Mouse (Mus musculus): Measurements from ENCODE around the gene Upk3bl. TPM values are rescaled to one million over a fixed set of nuclear protein-coding genes. Genes with fewer than 3 reads are reported as not detected.
"Not testable (repeated sequence)": the region's sequence is repeated elsewhere in the genome, so short reads cannot be mapped to it uniquely, and the experiment has no call there.

The Upk3bl gene
- polyA plus RNA-seq, 1 experiment from 2014 or later = 2.7 TPM

- no peak overlapping the region for H3K4me3 ChIP-seq (ENCODE audit: low read depth, low read length)
- DNase-seq (ENCODE audit: low spot score) = no peak
- H3K9ac ChIP-seq (ENCODE audit: low read depth, low read length) = no peak overlapping the region
- no peak overlapping the region for H3K27ac ChIP-seq (ENCODE audit: low read depth, low read length)
- ATAC-seq (ENCODE audit: low FRiP score) = no peak
- H3K36me3 ChIP-seq (ENCODE audit: control insufficient read depth, insufficient read depth, low read length) = no peaks in the 10 kb centered on the region
- no peaks in the 10 kb centered on the region for H3K9me3 ChIP-seq (ENCODE audit: control insufficient read depth, low read length)
- no peaks in the 10 kb centered on the region for H3K4me1 ChIP-seq (replicated peaks; ENCODE audit: control insufficient read depth, insufficient read depth, low read length)
- WGBS = 60% methylated on average over 2 of the region's 2 CpGs
- no peaks in the 10 kb centered on the region for H3K27me3 ChIP-seq (ENCODE audit: control insufficient read depth, insufficient read depth, low read length)
- no peak overlapping the region for H3K4me2 ChIP-seq (replicated peaks; ENCODE audit: low read depth, low read length)
Observed at GRCm38 (mm10) chr5:136108486-136108885, 54.2 kb downstream of the Upk3bl start.

- Histone ChIP-seq H3K9ac (ENCODE audit: low read depth, low read length) (no peak overlapping the region), H3K4me1 (replicated peaks; ENCODE audit: control insufficient read depth, insufficient read depth, low read length) (no peaks in the 10 kb centered on the region), H3K27me3 (ENCODE audit: control insufficient read depth, insufficient read depth, low read length) (no peaks in the 10 kb centered on the region), H3K9me3 (ENCODE audit: control insufficient read depth, low read length) (no peaks in the 10 kb centered on the region), H3K27ac (ENCODE audit: low read depth, low read length) (no peak overlapping the region), H3K4me3 (ENCODE audit: low read depth, low read length) (no peak overlapping the region), H3K4me2 (replicated peaks; ENCODE audit: low read depth, low read length) (no peak overlapping the region), H3K36me3 (ENCODE audit: control insufficient read depth, insufficient read depth, low read length) (no peaks in the 10 kb centered on the region)
- DNase-seq (ENCODE audit: low spot score) (no peak), ATAC-seq (ENCODE audit: low FRiP score) (no peak)
- 75% methylated on average over 3 of the region's 3 CpGs for WGBS
Observed at GRCm38 (mm10) chr5:136109042-136109441, 54.8 kb downstream of the Upk3bl start.

GRCm38 (mm10) chr5:136113546-136113945, 59.3 kb downstream of the Upk3bl start:
- not testable (repeated sequence) for H3K4me3 ChIP-seq (ENCODE audit: low read depth, low read length); H3K27ac ChIP-seq (ENCODE audit: low read depth, low read length); H3K9ac ChIP-seq (ENCODE audit: low read depth, low read length); H3K4me2 ChIP-seq (replicated peaks; ENCODE audit: low read depth, low read length); H3K27me3 ChIP-seq (ENCODE audit: control insufficient read depth, insufficient read depth, low read length); ATAC-seq (ENCODE audit: low FRiP score); H3K36me3 ChIP-seq (ENCODE audit: control insufficient read depth, insufficient read depth, low read length); H3K9me3 ChIP-seq (ENCODE audit: control insufficient read depth, low read length); DNase-seq (ENCODE audit: low spot score); H3K4me1 ChIP-seq (replicated peaks; ENCODE audit: control insufficient read depth, insufficient read depth, low read length)
- WGBS = 25% methylated on average over 3 of the region's 4 CpGs

Other genes starting within 250 kb of the Upk3bl start
- 33.2 and 39.8 TPM in 2 replicates for gene Srrm3, start 247.6 kb upstream of the Upk3bl start, polyA plus RNA-seq (2014; fragmentation: Nextera tagmentation; extraction: Ambion mirVana)
- gene Hspb1, start 166.6 kb upstream of the Upk3bl start, polyA plus RNA-seq (2014; fragmentation: Nextera tagmentation; extraction: Ambion mirVana) = 16.6 and 26.1 TPM in 2 replicates
- gene Ywhag, start 119.9 kb upstream of the Upk3bl start, polyA plus RNA-seq (2014; fragmentation: Nextera tagmentation; extraction: Ambion mirVana) = 204 and 208 TPM in 2 replicates
- 1.6 and 2.4 TPM in 2 replicates for gene Ssc4d, start 80.0 kb upstream of the Upk3bl start, polyA plus RNA-seq (2014; fragmentation: Nextera tagmentation; extraction: Ambion mirVana)
- not detected in 2 replicates for gene Zp3, start 74.4 kb upstream of the Upk3bl start, polyA plus RNA-seq (2014; fragmentation: Nextera tagmentation; extraction: Ambion mirVana)
- gene Dtx2, start 59.7 kb upstream of the Upk3bl start, polyA plus RNA-seq (2014; fragmentation: Nextera tagmentation; extraction: Ambion mirVana) = 21.6 and 23.5 TPM in 2 replicates
- 0.11 and 0.45 TPM in 2 replicates for gene Upk3b, start 16.0 kb upstream of the Upk3bl start, polyA plus RNA-seq (2014; fragmentation: Nextera tagmentation; extraction: Ambion mirVana)
- 5.2 and 6.1 TPM in 2 replicates for gene Rasa4, start 29.4 kb downstream of the Upk3bl start, polyA plus RNA-seq (2014; fragmentation: Nextera tagmentation; extraction: Ambion mirVana)
- 238 and 247 TPM in 2 replicates for gene Polr2j, start 62.1 kb downstream of the Upk3bl start, polyA plus RNA-seq (2014; fragmentation: Nextera tagmentation; extraction: Ambion mirVana)
- 34.7 and 37.5 TPM in 2 replicates for gene Lrwd1, start 81.6 kb downstream of the Upk3bl start, polyA plus RNA-seq (2014; fragmentation: Nextera tagmentation; extraction: Ambion mirVana)
- 18.8 and 20.3 TPM in 2 replicates for gene Alkbh4, start 81.7 kb downstream of the Upk3bl start, polyA plus RNA-seq (2014; fragmentation: Nextera tagmentation; extraction: Ambion mirVana)
- gene Orai2, start 116.2 kb downstream of the Upk3bl start, polyA plus RNA-seq (2014; fragmentation: Nextera tagmentation; extraction: Ambion mirVana) = 8.2 and 8.3 TPM in 2 replicates
- gene Prkrip1, start 144.5 kb downstream of the Upk3bl start, polyA plus RNA-seq (2014; fragmentation: Nextera tagmentation; extraction: Ambion mirVana) = 86.1 and 87.6 TPM in 2 replicates
- 9.9 and 11.2 TPM in 2 replicates for gene Sh2b2, start 192.1 kb downstream of the Upk3bl start, polyA plus RNA-seq (2014; fragmentation: Nextera tagmentation; extraction: Ambion mirVana)